Mouse (Mus musculus) cerebellum, postnatal 14 days (tissue): ENCODE measurements around the gene Ifi214.
"Not testable (repeated sequence)": the region's sequence is repeated elsewhere in the genome, so short reads cannot be mapped to it uniquely, and the experiment has no call there.

ENCODE experiments used
- DNase-seq, 2 experiments: peaks; one replicate each; pipeline ENCODE4 v3.0.0; 2021; ENCODE audit warnings: mixed read lengths in 2 of 2

The Ifi214 gene

GRCm38 (mm10) chr1:173535791-173536190, at the start of gene Ifi214:
Gene Ifi214 (minus strand): TSS chr1:173535957.
- DNase-seq, result not testable (repeated sequence)

- no peak for DNase-seq
Measured at GRCm38 (mm10) chr1:173579921-173580585, 44.3 kb upstream of the Ifi214 start.

GRCm38 (mm10) chr1:173579079-173579478, 43.3 kb upstream of the Ifi214 start:
- DNase-seq, result no peak

GRCm38 (mm10) chr1:173550491-173551050, 14.8 kb upstream of the Ifi214 start:
- not testable (repeated sequence) for DNase-seq

GRCm38 (mm10) chr1:173548798-173549197, 13.0 kb upstream of the Ifi214 start:
- DNase-seq, result not testable (repeated sequence)

- DNase-seq, result no peak
Measured at GRCm38 (mm10) chr1:173521452-173521851, 14.3 kb downstream of the Ifi214 start.

- not testable (repeated sequence) for DNase-seq
Measured at GRCm38 (mm10) chr1:173510595-173510994, 25.2 kb downstream of the Ifi214 start.

- DNase-seq, result not testable (repeated sequence)
Measured at GRCm38 (mm10) chr1:173491483-173491882, 44.3 kb downstream of the Ifi214 start.

- not testable (repeated sequence) for DNase-seq
Measured at GRCm38 (mm10) chr1:173490812-173491480, 44.8 kb downstream of the Ifi214 start, which contains the start of gene Ifi206. Gene Ifi206 (minus strand): TSS chr1:173491041.

GRCm38 (mm10) chr1:173481182-173481574, 54.6 kb downstream of the Ifi214 start:
- not testable (repeated sequence) for DNase-seq

GRCm38 (mm10) chr1:173480399-173481181, 55.2 kb downstream of the Ifi214 start:
- not testable (repeated sequence) for DNase-seq
